Mouse (Mus musculus) kidney, adult 2 months (tissue): ENCODE measurements at regions not wholly inside any gene's neighbourhood (a gene's known extent, or its start where the extent isn't known, plus 50 kb on each side); places are given as distances from the start of the nearest gene placed in this dataset.

Source experiments
- DNase-seq: peaks from one replicate; pipeline ENCODE4 v3.0.0; 2021
- H3K27ac ChIP-seq: fragments of 200-500 bp; 2 replicates; pipeline ENCODE4 v1.5.1; 2012; ENCODE audit warnings: low read depth, low read length, control low read depth, inconsistent platforms; ENCODE audit not compliant: insufficient read depth
- H3K27me3 ChIP-seq: fragments of 200-500 bp; replicated peaks from 2 replicates; pipeline ENCODE4 v1.6.1; 2012; ENCODE audit warnings: mild to moderate bottlenecking, moderate library complexity, low read length, inconsistent platforms; ENCODE audit not compliant: control insufficient read depth, insufficient read depth
- H3K36me3 ChIP-seq: fragments of 200-500 bp; 2 replicates; pipeline ENCODE4 v1.6.1; 2012; ENCODE audit warnings: mild to moderate bottlenecking, moderate library complexity, low read length, inconsistent platforms; ENCODE audit not compliant: control insufficient read depth, insufficient read depth
- H3K4me1 ChIP-seq: fragments of 200-500 bp; 2 replicates; pipeline ENCODE4 v1.6.1; 2011; ENCODE audit warnings: low read length; ENCODE audit not compliant: control insufficient read depth, insufficient read depth
- H3K4me3 ChIP-seq: fragments of 200-500 bp; 2 replicates; pipeline ENCODE4 v1.5.1; 2011; ENCODE audit warnings: mild to moderate bottlenecking, low read depth, low read length, control low read depth; ENCODE audit not compliant: insufficient read depth
- CTCF ChIP-seq: fragments of 200-500 bp; conservative IDR thresholded peaks from 2 replicates; pipeline ENCODE4 v1.5.1; 2011; ENCODE audit warnings: low read depth, mild to moderate bottlenecking, control low read depth, low read length, moderate library complexity, mixed read lengths; ENCODE audit not compliant: insufficient read depth, insufficient read length
- POLR2A ChIP-seq: fragments of 200-500 bp; IDR thresholded peaks from one replicate; pipeline ENCODE4 v1.6.1; 2011; ENCODE audit warnings: low read depth, low read length, control low read depth
- WGBS: fragments of 180-500 bp; shearing (Covaris S2); methylation state at CpG from one replicate; pipeline ENCODE4 v1.1.7; 2018; 5-methylcytosine and 5-hydroxymethylcytosine counted together

DNA sequence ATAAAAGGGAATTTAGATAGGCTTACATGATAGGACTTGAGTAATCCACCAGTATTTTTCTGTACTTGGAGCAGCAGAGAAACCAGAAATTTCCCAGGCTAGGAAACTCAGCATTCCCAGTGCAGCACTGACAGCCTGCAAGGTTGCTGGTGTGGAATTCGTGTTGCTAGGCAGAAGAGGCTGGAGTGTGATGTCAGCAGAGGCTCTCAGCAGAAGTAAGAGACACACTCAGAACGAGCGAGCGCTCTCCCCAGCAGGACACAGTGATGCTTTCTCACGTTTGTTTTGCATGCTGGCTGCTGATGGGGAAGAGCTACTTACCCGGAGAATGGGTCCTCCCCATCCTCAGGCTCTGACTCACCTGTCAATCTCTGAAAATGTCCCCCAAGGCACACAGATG is 104.7 kb downstream of the Dusp6 start:
- no peak for DNase-seq
- Histone ChIP-seq H3K27me3 (no peaks in the 10 kb centered on the region), H3K36me3 (no peaks in the 10 kb centered on the region), H3K4me1 (no peaks in the 10 kb centered on the region), H3K4me3 (no peak overlapping the region), H3K27ac (no peak overlapping the region)
- TF ChIP-seq CTCF (no peak), POLR2A (no peak)
- WGBS = 68% methylated on average over 6 of the region's 6 CpGs

DNA sequence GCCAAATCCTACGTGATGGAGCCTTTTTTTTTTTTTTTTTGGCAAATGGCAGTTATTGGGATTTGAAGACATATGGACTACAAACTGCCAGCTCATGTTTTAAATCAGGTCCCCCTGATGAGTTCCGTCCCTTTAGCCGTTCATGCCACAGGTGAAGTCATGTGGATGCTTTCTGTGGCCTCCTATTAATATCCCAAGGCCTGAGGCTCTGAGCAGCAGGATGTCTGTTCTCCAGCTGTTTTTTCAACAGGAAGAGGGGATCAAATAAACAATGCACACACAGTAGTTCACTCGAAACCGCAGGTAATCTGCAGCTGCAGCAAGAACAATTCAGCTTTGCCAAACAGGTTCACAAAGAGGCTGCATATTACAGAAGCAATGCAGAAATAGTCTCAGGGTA is 112.1 kb downstream of the Dusp6 start:
- H3K36me3 ChIP-seq = no peaks in the 10 kb centered on the region
- no peak overlapping the region for H3K27ac ChIP-seq
- H3K4me1 ChIP-seq = no peaks in the 10 kb centered on the region
- TF ChIP-seq CTCF (no peak), POLR2A (no peak)
- WGBS = 70% methylated on average over 5 of the region's 5 CpGs
- H3K4me3 ChIP-seq = no peak overlapping the region
- H3K27me3 ChIP-seq = no peaks in the 10 kb centered on the region
- DNase-seq = no peak

DNA sequence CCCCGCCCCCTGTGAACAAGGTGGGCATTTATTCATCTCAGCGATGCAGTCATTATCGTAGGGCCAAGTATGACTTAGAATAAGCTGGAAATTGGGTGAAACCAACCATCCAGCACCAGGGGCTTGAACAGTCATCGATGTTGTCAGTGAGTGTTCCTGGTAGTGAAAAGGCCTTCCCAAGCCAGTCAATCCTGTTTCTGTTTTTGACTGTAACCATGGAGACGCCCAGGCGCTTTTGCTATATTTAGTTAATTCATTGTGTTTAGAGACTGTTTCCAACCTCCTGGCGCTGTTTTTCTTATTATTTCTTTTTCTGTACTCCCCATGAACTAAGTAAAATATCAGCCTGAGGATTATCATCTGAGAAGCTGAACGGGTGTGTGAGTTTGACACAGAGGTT is 113.4 kb downstream of the Dusp6 start:
- no peaks in the 10 kb centered on the region for H3K4me1 ChIP-seq
- TF ChIP-seq CTCF = no peak
- no peak for TF ChIP-seq POLR2A
- 81% methylated on average over 8 of the region's 8 CpGs for WGBS
- H3K27me3 ChIP-seq = no peaks in the 10 kb centered on the region
- H3K36me3 ChIP-seq = no peaks in the 10 kb centered on the region
- no peak overlapping the region for H3K4me3 ChIP-seq
- DNase-seq = no peak
- no peak overlapping the region for H3K27ac ChIP-seq

DNA sequence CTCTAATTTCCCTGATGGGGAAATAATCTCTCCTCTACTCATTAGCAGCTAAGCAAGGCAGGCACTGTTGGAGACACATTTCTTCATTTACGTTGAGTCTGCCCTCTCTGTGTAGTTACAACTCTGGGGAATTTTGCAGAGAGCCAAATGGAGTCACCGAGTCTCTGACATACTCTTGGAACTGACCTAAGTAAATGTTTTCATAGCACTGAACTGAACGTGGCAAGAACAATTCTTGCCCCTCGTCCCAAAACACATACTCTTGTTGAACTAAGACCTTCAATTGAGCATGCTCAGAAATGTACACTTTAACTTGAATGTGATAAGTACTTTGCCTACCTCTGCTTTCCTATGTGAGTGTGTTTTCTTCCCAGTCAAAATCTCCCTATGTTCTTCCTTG is 114.5 kb downstream of the Dusp6 start:
- 77% methylated on average over 4 of the region's 4 CpGs for WGBS
- H3K27ac ChIP-seq = no peak overlapping the region
- H3K27me3 ChIP-seq = no peaks in the 10 kb centered on the region
- H3K4me3 ChIP-seq = no peak overlapping the region
- no peak for DNase-seq
- no peaks in the 10 kb centered on the region for H3K4me1 ChIP-seq
- no peaks in the 10 kb centered on the region for H3K36me3 ChIP-seq
- no peak for TF ChIP-seq POLR2A
- TF ChIP-seq CTCF = no peak

DNA sequence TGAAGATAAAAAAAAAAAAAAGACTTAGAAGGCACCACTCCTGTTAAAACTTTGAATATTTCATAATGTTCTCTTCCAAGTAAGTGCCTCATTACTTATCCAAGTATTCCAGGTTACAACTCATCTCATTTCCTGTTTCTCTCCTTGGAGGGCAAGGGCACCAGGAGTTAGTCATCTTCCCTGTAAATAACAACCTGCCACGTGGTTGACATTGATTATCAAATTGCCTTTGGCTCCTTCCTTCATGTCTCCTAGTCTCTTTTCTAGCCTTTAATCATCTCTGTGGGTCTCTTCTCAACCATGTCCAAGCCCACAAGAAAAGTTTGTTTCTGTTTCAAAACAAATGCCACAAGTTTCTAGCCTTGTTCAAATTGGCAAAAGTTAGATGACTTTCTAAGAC is 116.1 kb downstream of the Dusp6 start:
- no peaks in the 10 kb centered on the region for H3K4me1 ChIP-seq
- 44% methylated on average over 1 of the region's 1 CpGs for WGBS
- no peaks in the 10 kb centered on the region for H3K36me3 ChIP-seq
- no peak for TF ChIP-seq CTCF
- TF ChIP-seq POLR2A = no peak
- DNase-seq = no peak
- no peak overlapping the region for H3K4me3 ChIP-seq
- H3K27me3 ChIP-seq = no peaks in the 10 kb centered on the region
- H3K27ac ChIP-seq = no peak overlapping the region

DNA sequence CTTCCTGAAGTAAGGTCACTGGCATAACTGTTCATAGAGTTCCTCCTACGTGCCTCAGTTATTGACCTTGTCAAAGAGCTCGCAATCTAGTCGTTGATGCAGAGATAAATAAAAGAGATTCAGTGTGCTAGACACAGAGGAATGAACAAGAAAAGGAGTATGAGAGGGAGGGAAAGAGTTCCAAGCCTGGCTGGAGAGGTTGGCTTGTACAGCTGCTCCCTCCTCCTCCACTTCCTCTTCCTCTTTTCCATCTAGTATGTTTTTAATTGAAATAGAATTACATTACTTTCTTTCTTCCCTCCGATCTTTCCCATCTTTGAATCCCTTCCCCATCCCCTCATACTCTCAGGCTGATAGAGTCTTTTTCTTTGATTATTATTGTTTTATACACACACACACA is 117.1 kb downstream of the Dusp6 start:
- H3K36me3 ChIP-seq = no peaks in the 10 kb centered on the region
- no peak overlapping the region for H3K27ac ChIP-seq
- no peak for DNase-seq
- H3K4me1 ChIP-seq = no peaks in the 10 kb centered on the region
- no peak overlapping the region for H3K4me3 ChIP-seq
- TF ChIP-seq POLR2A (no peak), CTCF (no peak)
- no peaks in the 10 kb centered on the region for H3K27me3 ChIP-seq
- 68% methylated on average over 4 of the region's 4 CpGs for WGBS

DNA sequence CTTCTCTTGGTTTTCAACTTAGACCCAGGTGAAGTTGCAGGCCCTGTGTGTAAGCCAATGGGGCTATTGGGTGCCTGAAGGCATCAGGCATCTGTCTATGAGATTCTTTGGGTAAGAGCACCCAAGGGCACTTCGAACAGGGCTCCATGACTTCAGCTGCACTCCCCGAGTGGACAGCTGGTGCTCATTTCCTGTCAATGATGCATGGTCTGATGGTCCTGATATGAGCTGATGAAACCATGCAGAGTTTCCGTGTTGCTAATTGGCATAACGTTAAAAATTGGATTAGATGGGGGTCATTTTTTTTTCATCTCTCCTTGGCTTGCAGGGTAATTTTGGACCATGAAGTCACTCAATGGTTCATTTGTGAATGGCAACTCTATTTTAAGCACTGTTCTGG is 120.0 kb downstream of the Dusp6 start:
- no peak overlapping the region for H3K27ac ChIP-seq
- no peaks in the 10 kb centered on the region for H3K4me1 ChIP-seq
- no peaks in the 10 kb centered on the region for H3K36me3 ChIP-seq
- DNase-seq = no peak
- no peaks in the 10 kb centered on the region for H3K27me3 ChIP-seq
- no peak overlapping the region for H3K4me3 ChIP-seq
- no peak for TF ChIP-seq POLR2A
- TF ChIP-seq CTCF = no peak
- WGBS = 54% methylated on average over 4 of the region's 4 CpGs

DNA sequence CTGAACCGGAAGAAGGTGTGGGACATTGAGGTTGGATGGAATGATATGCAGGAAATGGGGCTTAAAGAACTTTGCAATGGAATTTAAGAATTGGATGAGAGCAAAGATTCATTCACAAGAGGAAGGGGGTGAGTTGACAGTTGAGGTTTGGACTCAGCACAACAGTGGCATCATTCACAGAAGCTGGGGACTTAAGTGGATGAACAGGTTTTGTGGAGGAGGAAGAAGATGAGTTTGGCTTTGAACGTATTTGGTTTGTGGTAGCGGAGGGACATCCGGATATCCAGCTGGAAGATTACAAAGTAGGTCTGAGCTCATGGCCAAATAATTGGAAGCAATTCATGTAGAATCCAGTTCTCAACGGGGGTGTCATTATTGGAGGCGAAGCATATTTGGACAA is 121.3 kb downstream of the Dusp6 start:
- TF ChIP-seq CTCF = no peak
- no peak for TF ChIP-seq POLR2A
- Histone ChIP-seq H3K4me1 (no peaks in the 10 kb centered on the region; the same call in 1 of the 2 replicates), H3K36me3 (no peaks in the 10 kb centered on the region), H3K4me3 (no peak overlapping the region), H3K27me3 (no peaks in the 10 kb centered on the region), H3K27ac (no peak overlapping the region)
- no peak for DNase-seq
- 94% methylated on average over 6 of the region's 6 CpGs for WGBS
